Mouse (Mus musculus) forebrain, embryonic 11.5 days (tissue): Measurements from ENCODE around the gene Mapre1. TPM values are rescaled to one million over a fixed set of nuclear protein-coding genes. Genes with fewer than 3 reads are reported as not detected.
"Not testable (repeated sequence)": the region's sequence is repeated elsewhere in the genome, so short reads cannot be mapped to it uniquely, and the experiment has no call there.

Source experiments
- ATAC-seq: fragments of 200-750 bp; cut with Nextera tagmentation; replicated peaks from 2 replicates; pipeline ENCODE4 v1.8.0; 2017; ENCODE audit warnings: moderate TSS enrichment; ENCODE audit not compliant: low FRiP score
- DNase-seq: peaks from one replicate; pipeline ENCODE4 v3.0.0-alpha.2; 2017; ENCODE audit warnings: low spot score
- H3K27ac ChIP-seq: fragments of 300-500 bp; sonication (generic); 2 replicates; pipeline ENCODE4 v1.5.1; 2014; ENCODE audit warnings: low read depth, low read length
- H3K27me3 ChIP-seq: fragments of 300-500 bp; sonication (generic); 2 replicates; pipeline ENCODE4 v1.6.1; 2014; ENCODE audit warnings: mild to moderate bottlenecking, low read length, mixed read lengths; ENCODE audit not compliant: control insufficient read depth, insufficient read depth
- H3K36me3 ChIP-seq: fragments of 300-500 bp; sonication (generic); 2 replicates; pipeline ENCODE4 v1.6.1; 2014; ENCODE audit warnings: mild to moderate bottlenecking, low read length, moderate library complexity, mixed read lengths; ENCODE audit not compliant: control insufficient read depth, insufficient read depth
- H3K4me1 ChIP-seq: fragments of 300-500 bp; sonication (generic); replicated peaks from 2 replicates; pipeline ENCODE4 v1.6.1; 2014; ENCODE audit warnings: low read length, mixed read lengths; ENCODE audit not compliant: control insufficient read depth, insufficient read depth
- H3K4me2 ChIP-seq: fragments of 300-500 bp; sonication (generic); 2 replicates; pipeline ENCODE4 v1.6.1; 2014; ENCODE audit warnings: low read depth, mild to moderate bottlenecking, low read length, moderate library complexity, mixed read lengths; ENCODE audit not compliant: severe bottlenecking
- H3K4me3 ChIP-seq: fragments of 300-500 bp; sonication (generic); 2 replicates; pipeline ENCODE4 v1.5.1; 2014; ENCODE audit warnings: low read depth, low read length
- H3K9ac ChIP-seq: fragments of 300-500 bp; sonication (generic); 2 replicates; pipeline ENCODE4 v1.6.1; 2014; ENCODE audit warnings: low read length
- H3K9me3 ChIP-seq: fragments of 300-500 bp; sonication (generic); 2 replicates; pipeline ENCODE4 v1.6.1; 2016; ENCODE audit warnings: low read length, mixed read lengths; ENCODE audit not compliant: control insufficient read depth
- WGBS: fragments of 180-500 bp; shearing (Covaris S2); extraction: QIAGEN DNeasy Blood & Tissue Kit; methylation state at CpG from one replicate; pipeline ENCODE4 v1.1.7; 2014; 5-methylcytosine and 5-hydroxymethylcytosine counted together
- polyA plus RNA-seq: library from polyadenylated mRNA; unstranded; fragments of >200 nt; fragmentation: Nextera tagmentation; extraction: Ambion mirVana; gene quantifications from 2 replicates; pipeline ENCODE4 v1.2.1, GENCODE M21; 2014

Gene Mapre1
- polyA plus RNA-seq, 1 experiment from 2014 or later = 357 TPM

DNA sequence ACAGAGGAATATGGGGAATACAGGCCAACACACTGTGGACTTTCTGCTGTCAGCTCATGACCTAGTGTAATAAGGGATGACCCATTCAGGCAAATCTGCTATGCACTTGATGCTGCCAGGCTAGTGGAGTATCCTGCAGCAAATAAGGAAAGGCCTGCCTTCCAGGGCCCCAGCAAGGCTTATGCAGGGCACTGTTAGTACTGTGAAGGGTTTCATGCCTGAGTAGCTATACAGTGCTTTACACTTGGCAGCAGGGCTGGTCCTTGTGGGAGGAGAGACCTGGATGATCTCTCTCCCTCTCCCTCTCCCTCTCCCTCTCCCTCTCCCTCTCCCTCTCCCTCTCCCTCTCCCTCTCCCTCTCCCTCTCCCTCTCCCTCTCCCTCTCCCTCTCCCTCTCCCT is 52.3 kb downstream of the Mapre1 start:
- Histone ChIP-seq H3K36me3 (no peaks in the 10 kb centered on the region), H3K27ac (no peak overlapping the region)
- DNase-seq = no peak

DNA sequence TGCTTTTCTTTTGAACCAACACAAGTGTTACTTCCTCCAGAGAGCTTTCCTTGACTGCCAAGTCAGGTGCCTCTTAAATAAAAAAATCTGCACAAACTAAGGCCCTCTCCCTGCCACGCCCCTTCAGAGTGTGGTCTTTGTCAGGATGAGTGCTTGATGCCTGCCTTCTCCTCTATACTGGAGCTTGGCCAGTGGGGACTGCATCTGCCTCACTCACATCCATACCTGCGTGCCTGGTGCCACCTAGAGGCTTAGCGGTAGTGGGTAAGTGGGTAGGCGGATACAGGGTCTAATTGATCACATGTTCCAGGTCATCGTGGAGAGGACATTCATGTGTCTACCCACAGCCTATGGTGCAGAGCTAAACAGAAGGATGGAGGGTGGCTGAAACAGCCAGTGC is 54.0 kb downstream of the Mapre1 start:
- H3K4me1 ChIP-seq = no peaks in the 10 kb centered on the region
- no peak for DNase-seq
- H3K9me3 ChIP-seq = no peaks in the 10 kb centered on the region
- no peak overlapping the region for H3K4me2 ChIP-seq
- no peak overlapping the region for H3K27ac ChIP-seq
- H3K27me3 ChIP-seq = no peaks in the 10 kb centered on the region
- no peak for ATAC-seq
- no peaks in the 10 kb centered on the region for H3K36me3 ChIP-seq
- H3K9ac ChIP-seq = no peak overlapping the region
- no peak overlapping the region for H3K4me3 ChIP-seq
- 53% methylated on average over 5 of the region's 5 CpGs for WGBS

More for the DNA sequence above, 52.3 kb downstream of the Mapre1 start:
- H3K9me3 ChIP-seq = no peaks in the 10 kb centered on the region
- H3K4me1 ChIP-seq = no peaks in the 10 kb centered on the region
- H3K4me3 ChIP-seq = no peak overlapping the region
- no peak for ATAC-seq
- no peaks in the 10 kb centered on the region for H3K27me3 ChIP-seq
- no peak overlapping the region for H3K4me2 ChIP-seq
- no peak overlapping the region for H3K9ac ChIP-seq

DNA sequence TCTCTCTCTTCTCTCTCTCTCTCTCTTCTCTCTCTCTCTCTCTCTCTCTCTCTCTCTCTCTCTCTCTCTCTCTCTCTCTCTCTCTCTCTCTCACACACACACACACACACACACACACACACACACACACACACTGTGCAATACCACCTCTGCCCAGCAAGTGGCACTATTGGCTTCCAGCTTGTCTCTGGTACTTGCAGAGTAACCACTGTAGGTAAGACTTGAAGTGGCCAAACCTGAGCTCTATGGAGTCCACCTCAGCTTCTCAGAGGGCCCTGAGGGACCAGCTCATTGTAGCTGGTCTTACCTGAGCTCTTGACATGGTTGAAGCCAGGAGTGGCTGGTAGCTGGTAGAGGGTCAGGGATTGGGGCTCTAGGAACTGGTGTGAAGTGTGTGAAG is 66.4 kb downstream of the Mapre1 start:
- H3K27me3 ChIP-seq, H3K4me2 ChIP-seq, H3K9me3 ChIP-seq, H3K9ac ChIP-seq, H3K4me3 ChIP-seq, H3K36me3 ChIP-seq, H3K4me1 ChIP-seq, H3K27ac ChIP-seq, ATAC-seq: not testable (repeated sequence)
- peak; percentile 76 for DNase-seq

DNA sequence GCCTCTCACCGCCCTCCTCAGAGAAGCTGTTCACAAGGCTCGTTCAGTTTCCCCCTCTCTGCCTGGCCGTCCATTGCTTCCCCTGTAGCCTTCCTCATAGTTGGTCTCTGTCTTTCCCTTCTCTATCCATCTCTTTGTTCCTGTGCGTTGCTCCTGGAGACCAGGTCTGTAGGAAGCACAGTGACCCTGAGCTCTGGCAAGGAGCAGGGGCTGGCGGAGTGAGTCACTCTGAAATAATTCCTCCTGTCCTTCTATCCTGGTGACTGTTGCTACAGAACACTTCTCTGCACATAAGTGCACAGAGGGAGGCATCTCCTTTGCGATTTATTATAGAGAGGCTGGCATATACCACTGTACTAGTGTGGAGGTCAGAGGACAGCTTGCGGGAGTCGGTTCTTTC is 67.1 kb downstream of the Mapre1 start:
- Histone ChIP-seq H3K4me2 (no peak overlapping the region), H3K36me3 (no peaks in the 10 kb centered on the region), H3K27me3 (no peaks in the 10 kb centered on the region), H3K9ac (no peak overlapping the region), H3K4me1 (no peaks in the 10 kb centered on the region), H3K9me3 (no peaks in the 10 kb centered on the region), H3K4me3 (no peak overlapping the region), H3K27ac (no peak overlapping the region)
- DNase-seq (no peak), ATAC-seq (no peak)
- 83% methylated on average over 8 of the region's 8 CpGs for WGBS

DNA sequence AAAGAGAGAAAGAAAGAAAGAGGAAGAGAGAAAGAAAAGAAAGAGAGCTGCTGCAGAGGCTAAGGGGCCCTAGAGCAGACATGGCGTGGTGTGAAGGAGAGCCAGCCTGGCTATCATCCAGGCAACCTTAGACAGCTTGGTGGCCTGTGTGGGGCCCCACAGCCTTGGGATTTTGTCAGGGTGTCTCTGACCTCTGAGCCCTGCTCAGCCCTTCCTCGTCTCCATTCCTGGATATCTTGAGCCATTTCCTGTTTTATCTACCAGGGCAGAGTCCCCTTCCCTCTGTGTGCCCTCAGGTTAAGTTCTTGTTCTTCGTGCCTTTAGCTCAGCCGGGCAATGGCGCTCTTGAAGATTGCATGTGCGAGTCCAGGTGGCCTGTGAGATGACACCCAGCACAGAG is 67.8 kb downstream of the Mapre1 start:
- H3K36me3 ChIP-seq = no peaks in the 10 kb centered on the region
- H3K9ac ChIP-seq = no peak overlapping the region
- H3K4me2 ChIP-seq = no peak overlapping the region
- ATAC-seq = no peak
- no peak overlapping the region for H3K4me3 ChIP-seq
- no peaks in the 10 kb centered on the region for H3K4me1 ChIP-seq
- no peaks in the 10 kb centered on the region for H3K27me3 ChIP-seq
- DNase-seq = no peak
- H3K9me3 ChIP-seq = no peaks in the 10 kb centered on the region
- H3K27ac ChIP-seq = no peak overlapping the region
- 88% methylated on average over 6 of the region's 6 CpGs for WGBS

DNA sequence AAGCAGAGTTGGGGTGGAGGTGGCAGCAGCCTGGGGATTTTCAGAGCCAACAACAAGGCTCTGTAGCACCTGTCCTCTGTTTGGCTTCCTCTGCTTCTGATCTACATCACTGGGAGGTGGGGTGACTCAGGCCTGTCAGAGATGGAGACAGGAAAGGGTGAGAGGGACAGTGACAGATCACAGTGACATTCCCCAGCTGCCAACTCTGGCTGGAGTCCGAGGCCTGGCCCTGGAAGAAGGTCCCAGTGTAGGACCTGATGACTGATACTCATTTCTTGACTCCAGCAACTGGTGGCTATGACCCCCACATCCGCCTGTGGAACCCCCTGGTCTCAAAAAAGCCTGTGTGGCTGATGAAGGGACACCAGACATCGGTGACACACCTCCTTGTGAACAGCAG is 68.8 kb downstream of the Mapre1 start:
- Histone ChIP-seq H3K4me3 (no peak overlapping the region), H3K4me1 (no peaks in the 10 kb centered on the region), H3K27ac (no peak overlapping the region), H3K4me2 (no peak overlapping the region), H3K9me3 (no peaks in the 10 kb centered on the region), H3K36me3 (no peaks in the 10 kb centered on the region), H3K9ac (no peak overlapping the region), H3K27me3 (no peaks in the 10 kb centered on the region)
- DNase-seq = no peak
- no peak for ATAC-seq
- 82% methylated on average over 3 of the region's 3 CpGs for WGBS

DNA sequence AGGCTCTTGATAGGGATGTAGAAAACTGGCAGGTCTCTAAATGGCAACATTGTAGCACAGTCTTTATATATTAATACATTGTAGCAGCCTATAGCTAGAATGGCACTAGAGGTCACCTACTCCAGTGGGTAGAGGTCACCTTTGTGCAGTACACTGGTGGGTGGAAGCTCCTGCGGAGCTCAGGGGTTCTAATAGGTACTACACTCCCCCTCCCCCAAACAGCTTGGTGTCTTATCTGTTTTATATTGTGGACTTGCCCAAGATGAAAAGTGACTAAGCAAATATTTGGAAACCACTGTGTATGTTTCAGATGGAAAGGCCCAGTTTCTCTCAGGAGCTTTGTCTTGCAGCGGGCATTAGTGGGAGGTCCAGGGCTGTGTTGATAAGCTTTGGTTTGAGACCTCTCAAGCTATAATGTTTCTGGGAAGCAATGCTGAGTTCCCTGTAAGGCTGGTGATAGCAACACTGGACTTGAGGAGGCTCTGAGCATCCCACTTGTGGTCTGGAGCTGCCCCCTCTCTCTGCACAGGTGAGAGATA is 81.0 kb downstream of the Mapre1 start:
- no peaks in the 10 kb centered on the region for H3K27me3 ChIP-seq
- no peaks in the 10 kb centered on the region for H3K9me3 ChIP-seq
- WGBS = 92% methylated on average over 2 of the region's 2 CpGs
- no peak overlapping the region for H3K4me2 ChIP-seq
- H3K27ac ChIP-seq = no peak overlapping the region
- no peak overlapping the region for H3K9ac ChIP-seq
- H3K4me3 ChIP-seq = no peak overlapping the region
- H3K4me1 ChIP-seq = no peaks in the 10 kb centered on the region
- DNase-seq (no peak), ATAC-seq (no peak)
- no peaks in the 10 kb centered on the region for H3K36me3 ChIP-seq

Other genes with a start within 250 kb of the Mapre1 start
- gene 4930404H24Rik, start 248.5 kb upstream of the Mapre1 start, polyA plus RNA-seq = not detected in 2 replicates
- gene Nol4l, start 211.3 kb upstream of the Mapre1 start, polyA plus RNA-seq = 25.6 and 26.2 TPM in 2 replicates
- 56.8 and 60.9 TPM in 2 replicates for gene Commd7, start 108.5 kb upstream of the Mapre1 start, polyA plus RNA-seq
- 14.3 and 18.0 TPM in 2 replicates for gene Dnmt3b, start 91.8 kb upstream of the Mapre1 start, polyA plus RNA-seq
- gene Dnmt3c, start 44.6 kb upstream of the Mapre1 start, polyA plus RNA-seq = not detected in 2 replicates
- gene Efcab8, start 38.7 kb downstream of the Mapre1 start, polyA plus RNA-seq = not detected in 2 replicates
- not detected in 2 replicates for gene Sun5, start 129.8 kb downstream of the Mapre1 start, polyA plus RNA-seq
- gene Bpifb2, start 133.8 kb downstream of the Mapre1 start, polyA plus RNA-seq = not detected in 2 replicates
- not detected in 2 replicates for gene Bpifb6, start 159.1 kb downstream of the Mapre1 start, polyA plus RNA-seq
- gene Bpifb3, start 177.0 kb downstream of the Mapre1 start, polyA plus RNA-seq = not detected in 2 replicates
- not detected in 2 replicates for gene Bpifb4, start 196.9 kb downstream of the Mapre1 start, polyA plus RNA-seq
- not detected in 2 replicates for gene Bpifa6, start 233.7 kb downstream of the Mapre1 start, polyA plus RNA-seq